Mouse (Mus musculus) intestine, embryonic 14.5 days (tissue): ENCODE results near the gene Sf1. TPM values are rescaled to one million over a fixed set of nuclear protein-coding genes. Genes with fewer than 3 reads are reported as not detected.
A peak's percentile ranks its signal among the peaks of the same experiment; 100 is the strongest.

Source experiments
- ATAC-seq: fragments of 200-750 bp; cut with Nextera tagmentation; replicated peaks from 2 replicates; pipeline ENCODE4 v1.8.0; 2017; ENCODE audit warnings: low read depth, moderate number of reproducible peaks, moderate TSS enrichment, moderate library complexity; ENCODE audit not compliant: low FRiP score, low TSS enrichment
- DNase-seq: peaks from one replicate; pipeline ENCODE4 v3.0.0-alpha.2; 2018; ENCODE audit warnings: low spot score
- H3K27ac ChIP-seq: fragments of 300-500 bp; sonication (generic); 2 replicates; pipeline ENCODE4 v1.5.1; 2014; ENCODE audit warnings: low read depth, mild to moderate bottlenecking, control low read depth
- H3K27me3 ChIP-seq: fragments of 300-500 bp; sonication (generic); replicated peaks from 2 replicates; pipeline ENCODE4 v1.6.1; 2014; ENCODE audit warnings: low read length, control low read depth; ENCODE audit not compliant: control insufficient read depth, insufficient read depth
- H3K36me3 ChIP-seq: fragments of 300-500 bp; sonication (generic); 2 replicates; pipeline ENCODE4 v1.6.1; 2014; ENCODE audit warnings: low read length, control low read depth; ENCODE audit not compliant: control insufficient read depth, insufficient read depth
- H3K4me1 ChIP-seq: fragments of 300-500 bp; sonication (generic); replicated peaks from 2 replicates; pipeline ENCODE4 v1.6.1; 2014; ENCODE audit warnings: low read length, control low read depth, mixed read lengths; ENCODE audit not compliant: control insufficient read depth, insufficient read depth
- H3K4me2 ChIP-seq: fragments of 300-500 bp; sonication (generic); 2 replicates; pipeline ENCODE4 v1.6.1; 2014; ENCODE audit warnings: low read length
- H3K4me3 ChIP-seq: fragments of 300-500 bp; sonication (generic); 2 replicates; pipeline ENCODE4 v1.5.1; 2014; ENCODE audit warnings: low read depth, low read length, control low read depth, mixed read lengths
- H3K9ac ChIP-seq: fragments of 300-500 bp; sonication (generic); 2 replicates; pipeline ENCODE4 v1.6.1; 2014; ENCODE audit warnings: mild to moderate bottlenecking, low read length
- H3K9me3 ChIP-seq: fragments of 300-500 bp; sonication (generic); 2 replicates; pipeline ENCODE4 v1.6.1; 2016; ENCODE audit warnings: low read length, control low read depth; ENCODE audit not compliant: control insufficient read depth
- WGBS: fragments of 180-500 bp; shearing (Covaris S2); extraction: QIAGEN DNeasy Blood & Tissue Kit; methylation state at CpG from one replicate; pipeline ENCODE4 v1.1.7; 2014; 5-methylcytosine and 5-hydroxymethylcytosine counted together
- polyA plus RNA-seq: library from polyadenylated mRNA; unstranded; fragments of >200 nt; fragmentation: Nextera tagmentation; extraction: Ambion mirVana; gene quantifications from 2 replicates; pipeline ENCODE4 v1.2.1, GENCODE M21; 2014

Sf1 gene
- polyA plus RNA-seq, 1 experiment from 2014 or later: 143 TPM

DNA sequence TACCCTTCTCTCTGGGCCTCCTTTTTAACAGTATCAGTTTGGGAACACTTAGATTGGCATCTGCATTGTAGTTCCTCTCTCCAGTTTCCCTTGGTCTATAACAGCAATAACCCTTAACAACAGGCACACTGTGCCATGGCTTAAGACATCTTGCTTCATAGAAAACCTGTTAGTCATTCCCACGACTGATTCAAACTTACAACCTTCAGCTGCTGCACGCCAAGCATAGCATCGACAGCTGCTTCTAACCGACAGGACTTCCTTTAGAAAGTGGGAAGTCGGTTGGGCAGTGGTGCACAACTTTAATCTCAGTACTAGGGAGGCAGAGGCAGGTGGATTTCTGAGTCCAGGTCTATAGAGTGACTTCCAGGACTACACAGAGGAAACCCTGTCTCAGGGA is 32.3 kb upstream of the Sf1 start:
- Histone ChIP-seq H3K27me3 (no peaks in the 10 kb centered on the region), H3K4me3 (no peak overlapping the region), H3K4me1 (peaks cover 7% of the 10 kb centered on the region), H3K27ac (no peak overlapping the region), H3K9ac (no peak overlapping the region), H3K36me3 (no peaks in the 10 kb centered on the region), H3K4me2 (no peak overlapping the region), H3K9me3 (no peaks in the 10 kb centered on the region)
- DNase-seq: no peak
- 63% methylated on average over 5 of the region's 5 CpGs for WGBS
- no peak for ATAC-seq

DNA sequence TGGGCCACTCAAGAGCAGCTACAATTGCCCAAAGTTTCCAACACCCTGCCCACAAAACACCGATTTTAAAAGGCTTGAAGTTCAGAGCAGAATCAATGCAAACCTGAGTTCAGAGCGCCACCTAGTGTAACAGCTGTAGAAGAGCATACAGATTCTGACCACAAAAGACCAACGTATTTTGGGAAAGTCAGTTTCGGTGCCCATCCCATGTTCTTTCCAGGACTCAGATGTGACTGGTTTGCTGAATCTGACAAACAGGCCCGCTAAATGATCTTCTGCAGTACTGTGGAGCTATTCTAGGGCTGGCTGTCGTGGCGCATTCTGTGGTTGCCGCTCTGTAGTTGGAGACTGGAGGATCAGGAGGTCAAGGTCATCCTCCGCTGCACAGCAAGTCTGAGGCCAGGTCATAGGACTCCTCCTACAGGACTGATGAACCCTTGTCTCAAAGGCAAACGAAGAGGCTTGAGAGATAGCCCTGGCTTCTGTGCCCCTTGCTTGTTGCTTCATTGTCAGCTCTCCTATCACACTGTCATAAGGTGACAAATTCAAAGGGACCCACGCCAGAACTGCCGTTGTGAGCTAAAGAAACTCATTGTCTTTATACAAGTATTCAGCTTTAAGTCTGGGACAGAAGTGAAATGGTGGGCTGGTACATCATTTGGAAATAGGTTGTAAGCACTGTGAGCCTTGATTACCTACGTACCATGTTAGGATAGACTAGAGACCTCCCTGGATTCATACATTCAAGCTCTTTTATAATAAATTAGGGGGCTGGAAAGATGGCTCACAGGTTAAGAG is 31.6 kb upstream of the Sf1 start:
- ATAC-seq: no peak
- H3K4me1 ChIP-seq: peaks cover 13% of the 10 kb centered on the region
- no peaks in the 10 kb centered on the region for H3K9me3 ChIP-seq
- no peak overlapping the region for H3K9ac ChIP-seq
- peak overlapping the region; percentile 35 for H3K4me2 ChIP-seq
- no peak overlapping the region for H3K27ac ChIP-seq
- H3K27me3 ChIP-seq: no peaks in the 10 kb centered on the region
- WGBS: 24% methylated on average over 13 of the region's 13 CpGs
- no peak overlapping the region for H3K4me3 ChIP-seq
- peaks cover under 1% of the 10 kb centered on the region for H3K36me3 ChIP-seq
- peak; percentile 83 for DNase-seq

DNA sequence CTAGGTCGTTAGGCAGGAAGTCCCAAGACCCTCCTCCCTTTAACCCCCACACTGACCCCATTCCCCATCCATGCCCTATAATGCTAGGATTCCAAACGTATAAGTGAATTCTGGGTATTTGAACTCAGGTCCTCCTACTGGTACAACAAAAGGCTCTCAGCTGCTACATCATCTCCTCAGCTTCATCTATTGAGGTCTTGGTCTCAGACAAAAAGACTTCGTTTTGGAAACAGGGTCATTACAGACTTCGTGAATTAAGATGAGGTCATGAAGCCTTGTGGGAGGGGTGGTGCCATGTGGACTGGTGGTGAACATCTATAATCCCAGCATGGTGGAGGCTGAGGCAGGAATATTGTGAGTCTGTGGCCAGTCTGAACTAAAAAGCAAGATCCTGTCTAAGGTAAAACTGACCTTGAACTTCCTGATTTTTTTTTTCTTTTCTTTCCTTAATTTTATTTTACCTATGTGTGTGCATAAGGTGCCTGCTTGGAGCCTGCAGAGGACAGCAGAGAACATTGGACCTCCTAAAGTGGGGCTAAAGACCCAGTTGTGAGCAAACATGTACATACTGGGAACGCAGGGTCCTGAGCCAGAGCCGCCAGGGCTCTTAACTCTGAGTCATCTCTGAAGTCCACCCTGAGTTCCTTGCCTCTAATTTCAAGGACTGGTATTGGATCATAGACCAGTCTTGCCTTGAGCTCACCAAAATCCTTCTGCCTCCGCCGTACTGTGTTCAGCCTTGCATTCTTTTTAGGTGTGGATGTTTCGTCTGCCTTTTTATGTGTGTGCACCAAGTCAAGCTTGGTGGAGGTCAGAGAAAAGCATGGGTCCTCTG is 29.5 kb upstream of the Sf1 start:
- WGBS: 66% methylated on average over 9 of the region's 9 CpGs
- no peak for DNase-seq
- peak overlapping the region; percentile 79 for H3K27ac ChIP-seq
- H3K4me2 ChIP-seq: peak overlapping the region; percentile 92
- H3K4me1 ChIP-seq: peaks cover 13% of the 10 kb centered on the region
- H3K9me3 ChIP-seq: no peaks in the 10 kb centered on the region
- ATAC-seq: peak; percentile 8; the same call in 1 of the 2 replicates
- H3K27me3 ChIP-seq: no peaks in the 10 kb centered on the region
- peak overlapping the region; percentile 58; the same call in 1 of the 2 replicates for H3K4me3 ChIP-seq
- peak overlapping the region; percentile 34; the same call in 1 of the 2 replicates for H3K9ac ChIP-seq
- peaks cover 22% of the 10 kb centered on the region for H3K36me3 ChIP-seq

DNA sequence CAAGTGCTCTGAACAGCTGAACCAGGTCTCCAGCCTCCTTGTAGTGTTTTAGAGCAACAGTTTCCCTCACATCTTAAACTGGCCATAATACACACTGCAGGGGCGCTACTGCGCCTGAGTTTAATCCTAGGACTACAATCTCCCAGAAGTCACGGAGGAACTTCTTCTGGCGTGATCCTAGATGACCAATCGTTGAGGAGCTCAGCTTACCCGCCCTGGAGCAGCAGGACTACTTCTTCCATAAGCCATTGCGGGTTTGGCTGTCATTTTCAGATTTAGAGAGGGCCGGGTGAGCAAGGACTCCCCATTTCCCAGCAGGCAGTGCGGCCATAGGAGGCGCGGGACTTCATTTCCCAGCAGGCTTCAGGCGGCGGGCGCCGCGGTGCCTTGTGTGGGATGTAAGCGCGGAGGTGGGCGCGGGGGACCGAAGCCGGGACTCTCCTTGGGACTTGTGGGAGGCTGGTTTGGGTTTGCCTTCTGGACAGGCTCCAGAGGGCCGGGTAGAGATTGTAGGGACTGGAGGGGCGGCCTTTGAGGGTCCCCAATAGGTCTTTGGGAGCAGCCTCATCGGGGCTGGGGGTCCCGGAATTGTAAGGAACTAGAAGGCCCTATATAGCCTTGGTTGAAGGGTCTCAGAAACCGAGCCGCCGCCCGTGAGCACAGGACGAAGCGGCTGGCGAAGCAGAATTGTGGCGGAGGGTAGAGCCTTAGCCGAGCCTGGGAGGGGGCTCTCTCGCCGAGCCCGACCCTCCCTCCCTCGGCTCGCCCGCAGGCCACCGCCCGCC is 28.6 kb upstream of the Sf1 start, which contains the start of gene Men1:
TSS of gene Men1 (plus strand) at position 307 of the 785 bp plus-strand sequence.
- Histone ChIP-seq H3K9me3 (no peaks in the 10 kb centered on the region), H3K4me1 (peaks cover 13% of the 10 kb centered on the region), H3K36me3 (peaks cover 30% of the 10 kb centered on the region), H3K4me2 (peak within 1 kb of the TSS; percentile 92), H3K4me3 (peak within 1 kb of the TSS; percentile 58), H3K27ac (peak within 1 kb of the TSS; percentile 79), H3K9ac (peak within 1 kb of the TSS; percentile 69), H3K27me3 (no peaks in the 10 kb centered on the region)
- DNase-seq: peak; percentile 89
- WGBS: under 1% methylated on average over 41 of the region's 43 CpGs
- ATAC-seq: peak; percentile 88

DNA sequence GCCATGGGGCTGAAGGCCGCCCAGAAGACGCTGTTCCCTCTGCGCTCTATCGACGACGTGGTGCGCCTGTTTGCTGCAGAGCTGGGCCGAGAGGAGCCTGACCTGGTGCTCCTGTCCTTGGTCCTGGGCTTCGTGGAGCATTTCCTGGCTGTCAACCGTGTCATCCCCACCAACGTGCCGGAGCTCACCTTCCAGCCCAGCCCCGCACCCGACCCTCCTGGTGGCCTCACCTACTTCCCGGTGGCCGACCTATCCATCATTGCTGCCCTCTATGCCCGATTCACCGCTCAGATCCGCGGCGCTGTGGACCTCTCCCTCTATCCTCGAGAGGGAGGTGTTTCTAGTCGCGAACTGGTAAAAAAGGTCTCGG is 28.0 kb upstream of the Sf1 start:
- ATAC-seq: no peak; the same call in 1 of the 2 replicates
- 1% methylated on average over 25 of the region's 25 CpGs for WGBS
- Histone ChIP-seq H3K4me1 (peaks cover 16% of the 10 kb centered on the region), H3K27me3 (no peaks in the 10 kb centered on the region), H3K4me3 (peak overlapping the region; percentile 58), H3K9ac (peak overlapping the region; percentile 69), H3K4me2 (peak overlapping the region; percentile 92), H3K9me3 (no peaks in the 10 kb centered on the region), H3K27ac (peak overlapping the region; percentile 22; the same call in 1 of the 2 replicates), H3K36me3 (peaks cover 35% of the 10 kb centered on the region)
- peak; percentile 68 for DNase-seq

DNA sequence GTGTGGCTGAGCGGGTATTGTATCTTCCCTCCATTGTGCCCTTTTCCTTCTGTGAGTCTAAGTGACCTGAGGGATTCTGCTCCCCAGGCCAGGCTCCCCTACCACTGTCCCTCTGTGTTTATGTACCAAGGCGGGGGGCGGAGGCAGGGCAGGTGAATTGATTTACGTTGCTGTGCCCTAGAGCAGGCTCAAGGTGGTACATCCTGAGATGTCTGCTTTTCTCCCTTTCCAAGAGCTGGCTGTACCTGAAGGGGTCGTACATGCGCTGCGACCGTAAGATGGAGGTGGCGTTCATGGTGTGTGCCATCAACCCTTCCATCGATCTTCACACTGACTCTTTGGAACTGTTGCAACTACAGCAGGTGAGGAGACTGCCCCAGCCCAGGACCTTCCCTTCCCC is 26.6 kb upstream of the Sf1 start:
- Histone ChIP-seq H3K4me2 (peak overlapping the region; percentile 92), H3K4me3 (no peak overlapping the region), H3K36me3 (peaks cover 35% of the 10 kb centered on the region), H3K27me3 (no peaks in the 10 kb centered on the region), H3K27ac (no peak overlapping the region), H3K9me3 (no peaks in the 10 kb centered on the region), H3K4me1 (peaks cover 18% of the 10 kb centered on the region), H3K9ac (no peak overlapping the region)
- ATAC-seq: no peak
- DNase-seq: no peak
- WGBS: 92% methylated on average over 10 of the region's 10 CpGs

DNA sequence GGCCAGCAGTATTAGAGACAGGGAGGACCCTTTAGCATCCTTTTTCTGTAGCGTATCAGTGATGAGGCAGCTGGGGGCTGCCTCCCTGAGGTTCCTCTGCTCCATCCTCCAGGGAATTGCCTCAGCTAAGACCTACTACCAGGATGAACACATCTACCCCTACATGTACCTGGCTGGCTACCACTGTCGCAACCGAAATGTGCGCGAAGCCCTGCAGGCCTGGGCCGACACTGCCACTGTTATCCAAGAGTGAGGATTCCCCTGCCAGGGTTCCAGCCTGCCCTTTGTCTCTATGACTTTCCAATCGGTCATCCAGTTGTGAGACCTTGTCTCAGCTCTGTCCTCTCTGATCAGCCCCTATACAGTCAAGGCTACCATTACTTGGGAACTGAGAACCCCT is 25.3 kb upstream of the Sf1 start:
- Histone ChIP-seq H3K4me2 (no peak overlapping the region), H3K4me3 (no peak overlapping the region), H3K27ac (no peak overlapping the region), H3K27me3 (no peaks in the 10 kb centered on the region), H3K4me1 (peaks cover 18% of the 10 kb centered on the region), H3K9me3 (no peaks in the 10 kb centered on the region), H3K36me3 (peaks cover 35% of the 10 kb centered on the region), H3K9ac (no peak overlapping the region)
- DNase-seq (no peak), ATAC-seq (no peak)
- 93% methylated on average over 7 of the region's 7 CpGs for WGBS

DNA sequence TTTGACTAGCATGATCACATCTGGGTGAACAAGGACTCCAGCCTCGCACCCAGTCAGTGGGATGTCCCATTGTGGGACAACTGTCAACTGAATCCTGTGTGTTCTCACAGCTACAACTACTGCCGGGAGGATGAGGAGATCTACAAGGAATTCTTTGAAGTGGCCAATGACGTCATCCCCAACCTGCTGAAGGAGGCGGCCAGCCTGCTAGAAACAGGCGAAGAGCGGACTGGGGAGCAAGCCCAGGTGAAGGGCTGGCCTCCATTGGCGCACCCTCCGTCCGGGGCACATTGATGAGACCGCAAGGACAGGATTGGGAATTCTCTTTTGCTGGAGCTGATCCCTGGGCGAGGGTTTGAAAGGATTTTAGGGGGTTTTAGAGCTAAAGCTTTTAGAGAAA is 24.8 kb upstream of the Sf1 start:
- no peak overlapping the region for H3K9ac ChIP-seq
- peaks cover 18% of the 10 kb centered on the region for H3K4me1 ChIP-seq
- H3K27ac ChIP-seq: no peak overlapping the region
- H3K4me2 ChIP-seq: no peak overlapping the region
- H3K27me3 ChIP-seq: no peaks in the 10 kb centered on the region
- no peaks in the 10 kb centered on the region for H3K9me3 ChIP-seq
- peaks cover 35% of the 10 kb centered on the region for H3K36me3 ChIP-seq
- ATAC-seq (no peak), DNase-seq (no peak)
- no peak overlapping the region for H3K4me3 ChIP-seq
- 92% methylated on average over 11 of the region's 11 CpGs for WGBS
